8 mouse cellular contexts compared by ENCODE assay signal in genomic region chr7:110272434-110272833, GRCm38 (mm10). TPM values are rescaled to one million over a fixed set of nuclear protein-coding genes. Genes with fewer than 3 reads are reported as not detected.
DNase-seq lines count a peak whose midpoint lies in the region; ATAC-seq and TF ChIP-seq lines count a peak whose summit lies in the region.

No protein-coding gene starts in this region.

- no peak overlapping the region; the same call in 1 of the 2 replicates for H3K27ac ChIP-seq in hindbrain, postnatal 0 days
- no peak overlapping the region for H3K27ac ChIP-seq in hindbrain, embryonic 11.5 days (ENCODE audit: low read depth, low read length)
- H3K27ac ChIP-seq in limb, embryonic 10.5 days, result peak overlapping the region; percentile 30; the same call in 1 of the 2 replicates

- H3K4me1 ChIP-seq in hindbrain, postnatal 0 days (ENCODE audit: insufficient read depth, low read length), result no peaks in the 10 kb centered on the region
- H3K4me1 ChIP-seq in hindbrain, embryonic 11.5 days (replicated peaks; ENCODE audit: control insufficient read depth, insufficient read depth, low read length), result no peaks in the 10 kb centered on the region
- H3K4me1 ChIP-seq in limb, embryonic 10.5 days, result peaks cover 5% of the 10 kb centered on the region; the same call in 1 of the 2 replicates

- no peaks in the 10 kb centered on the region for H3K27me3 ChIP-seq in hindbrain, postnatal 0 days (ENCODE audit: insufficient read depth, low read length)
- H3K27me3 ChIP-seq in hindbrain, embryonic 11.5 days (ENCODE audit: control insufficient read depth, insufficient read depth, low read length), result no peaks in the 10 kb centered on the region
- H3K27me3 ChIP-seq in limb, embryonic 10.5 days (ENCODE audit: low read depth, poor library complexity, severe bottlenecking), result no peaks in the 10 kb centered on the region

- no peaks in the 10 kb centered on the region for H3K9me3 ChIP-seq in hindbrain, postnatal 0 days (ENCODE audit: low read length)
- no peaks in the 10 kb centered on the region for H3K9me3 ChIP-seq in hindbrain, embryonic 11.5 days (ENCODE audit: control insufficient read depth, low read length)
- no peaks in the 10 kb centered on the region for H3K9me3 ChIP-seq in limb, embryonic 10.5 days (replicated peaks)

- DNase-seq in adrenal gland, adult 2 months, result peak; percentile 38
- no peak for DNase-seq in adrenal gland, postnatal 4 days (ENCODE audit: low spot score in 2 of 2)
- DNase-seq in hindbrain, postnatal 0 days (ENCODE audit: low spot score), result no peak
- no peak for DNase-seq in hindbrain, embryonic 11.5 days (ENCODE audit: low spot score)
- DNase-seq in ZHBTc4 (ENCODE audit: low read depth, low spot score), result peak; percentile 37
- DNase-seq in limb, embryonic 10.5 days (ENCODE audit: low spot score), result no peak
- no peak for DNase-seq in cerebellum, postnatal 4 days (ENCODE audit: low spot score in 2 of 2)
- no peak for DNase-seq in cerebellum, adult 9-10 months

- H3K4me3 ChIP-seq in hindbrain, postnatal 0 days (ENCODE audit: low read length), result no peak overlapping the region
- no peak overlapping the region for H3K4me3 ChIP-seq in hindbrain, embryonic 11.5 days (ENCODE audit: low read depth, low read length)
- H3K4me3 ChIP-seq in limb, embryonic 10.5 days, result no peak overlapping the region

- WGBS in hindbrain, postnatal 0 days, result 82% methylated on average over 4 of the region's 4 CpGs
- WGBS in hindbrain, embryonic 11.5 days, result 79% methylated on average over 4 of the region's 4 CpGs
- WGBS in limb, embryonic 10.5 days, result 85% methylated on average over 4 of the region's 4 CpGs

- no peaks in the 10 kb centered on the region for H3K36me3 ChIP-seq in hindbrain, postnatal 0 days (ENCODE audit: insufficient read depth, low read length)
- H3K36me3 ChIP-seq in hindbrain, embryonic 11.5 days (ENCODE audit: control insufficient read depth, insufficient read depth, low read length), result no peaks in the 10 kb centered on the region
- H3K36me3 ChIP-seq in limb, embryonic 10.5 days, result peaks cover 81% of the 10 kb centered on the region

- TF ChIP-seq CTCF in hindbrain, postnatal 0 days (IDR thresholded peaks at IDR 0.05; ENCODE audit: low read depth), result peak; percentile 28; the same call in 1 of the 2 replicates

- no peak for ATAC-seq in hindbrain, postnatal 0 days
- no peak for ATAC-seq in hindbrain, embryonic 11.5 days (ENCODE audit: low FRiP score)

- no peak overlapping the region for H3K4me2 ChIP-seq in hindbrain, postnatal 0 days (ENCODE audit: low read depth, low read length)
- H3K4me2 ChIP-seq in hindbrain, embryonic 11.5 days (replicated peaks; ENCODE audit: low read depth, low read length), result no peak overlapping the region

- no peak overlapping the region for H3K9ac ChIP-seq in hindbrain, postnatal 0 days (replicated peaks; ENCODE audit: low read length)
- no peak overlapping the region for H3K9ac ChIP-seq in hindbrain, embryonic 11.5 days (ENCODE audit: low read depth, low read length)

RNA-seq across cellular contexts. Expression of gene Swap70, which starts 50.9 kb away (rescaled TPM):
- 10 to 100 TPM; 12.6 to 23.2 TPM for total RNA-seq in adrenal gland, adult 2 months (2021)
- polyA plus RNA-seq in adrenal gland, adult 2 months (2012; rRNA removed), result 10.7 and 13.0 TPM in 2 replicates
- 10 to 100 TPM; 30.2 to 31.2 TPM for total RNA-seq in adrenal gland, postnatal 4 days (2021)
- total RNA-seq in hindbrain, postnatal 0 days (2014; rRNA removed), result 9.1 and 12.4 TPM in 2 replicates
- 8.5 and 9.2 TPM in 2 replicates for polyA plus RNA-seq in hindbrain, postnatal 0 days (2015; fragmentation: Nextera tagmentation; extraction: Ambion mirVana)
- polyA plus RNA-seq in hindbrain, embryonic 11.5 days (2014; fragmentation: Nextera tagmentation; extraction: Ambion mirVana), result 15.6 and 16.3 TPM in 2 replicates
- 32.8 and 34.8 TPM in 2 replicates for polyA plus RNA-seq in limb, embryonic 10.5 days (2016; fragmentation: Nextera tagmentation; extraction: Ambion mirVana)

Comparison
In these comparisons a context has a peak if more than half of its experiments do, and no peak if none do; other contexts are left out.
1. DNase-seq: peak in adrenal gland, adult 2 months (single experiment) and ZHBTc4 (single experiment); none in adrenal gland, postnatal 4 days (0 of 2), hindbrain, postnatal 0 days (single experiment), hindbrain, embryonic 11.5 days (single experiment), limb, embryonic 10.5 days (single experiment), cerebellum, postnatal 4 days (0 of 2) and cerebellum, adult 9-10 months (single experiment).